Mouse (Mus musculus): ENCODE measurements around the gene Igf2. TPM values are rescaled to one million over a fixed set of nuclear protein-coding genes. Genes with fewer than 3 reads are reported as not detected.

Gene Igf2
- 131 and 135 TPM in 2 replicates for polyA plus RNA-seq (2015; fragmentation: Nextera tagmentation; extraction: Ambion mirVana)

GRCm38 (mm10) chr7:142666659-142667058 is at the start of gene Igf2:
Gene Igf2 (minus strand): TSS chr7:142666816.
- peaks cover 42% of the 10 kb centered on the region for H3K27me3 ChIP-seq (replicated peaks; ENCODE audit: insufficient read depth, low read length)
- no peak within 1 kb of the TSS for H3K4me3 ChIP-seq (ENCODE audit: low read depth, low read length)
- no peaks in the 10 kb centered on the region for H3K36me3 ChIP-seq (ENCODE audit: insufficient read depth, low read length)
- WGBS, result 58% methylated on average over 2 of the region's 2 CpGs
- ATAC-seq, result peak; percentile 58
- no peaks in the 10 kb centered on the region for H3K9me3 ChIP-seq (ENCODE audit: low read length)
- peak; percentile 36 for DNase-seq (ENCODE audit: low spot score)
- H3K9ac ChIP-seq (replicated peaks; ENCODE audit: low read depth), result no peak within 1 kb of the TSS
- no peaks in the 10 kb centered on the region for H3K4me1 ChIP-seq (ENCODE audit: insufficient read depth, low read depth, low read length)
- TF ChIP-seq CTCF (IDR thresholded peaks at IDR 0.05), result no peak
- no peak for TF ChIP-seq EP300 (IDR thresholded peaks at IDR 0.05)
- H3K27ac ChIP-seq (ENCODE audit: low read length), result no peak within 1 kb of the TSS
- no peak within 1 kb of the TSS for H3K4me2 ChIP-seq (replicated peaks; ENCODE audit: low read depth, low read length)

DNA sequence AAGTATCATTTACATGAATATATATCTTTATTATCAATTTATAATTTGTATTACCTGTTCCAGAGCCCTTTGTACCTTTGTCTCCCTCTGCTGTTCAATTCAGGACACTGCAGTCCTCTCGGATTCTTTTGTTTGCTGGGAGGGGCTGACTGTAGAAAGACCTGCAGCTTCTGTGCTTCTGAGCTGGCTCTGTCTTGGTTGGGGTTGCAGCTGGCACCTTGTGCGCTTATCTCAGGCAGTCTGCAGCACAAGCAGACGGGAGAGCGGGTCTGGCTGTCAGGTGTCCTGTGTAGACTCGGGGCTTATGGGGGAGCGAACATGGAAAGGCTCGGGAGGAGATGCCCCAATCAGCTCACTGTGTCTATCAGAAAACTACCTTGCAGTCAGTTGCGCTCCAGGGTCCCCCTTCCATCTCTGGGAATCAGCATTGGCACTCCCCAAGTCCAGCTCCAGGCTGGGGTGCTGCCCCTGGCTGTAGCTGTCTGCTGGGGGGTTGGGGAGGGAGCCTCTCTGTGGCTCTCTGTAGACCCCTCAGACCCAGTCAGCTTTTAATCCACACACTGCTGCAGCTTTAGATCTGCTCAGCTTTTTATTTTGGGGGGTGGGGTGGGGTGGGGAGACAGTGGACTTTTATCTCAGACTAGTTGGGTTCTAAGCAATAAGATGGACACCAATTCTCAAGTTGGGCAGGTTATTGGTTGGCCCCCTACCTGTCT is 48.3 kb upstream of the Igf2 start:
- no peak overlapping the region for H3K4me3 ChIP-seq (ENCODE audit: low read depth, low read length)
- no peaks in the 10 kb centered on the region for H3K9me3 ChIP-seq (ENCODE audit: low read length)
- peak; percentile 44 for DNase-seq (ENCODE audit: low spot score)
- H3K4me2 ChIP-seq (replicated peaks; ENCODE audit: low read depth, low read length), result no peak overlapping the region
- no peak overlapping the region for H3K9ac ChIP-seq (replicated peaks; ENCODE audit: low read depth)
- 11% methylated on average over 8 of the region's 8 CpGs for WGBS
- H3K36me3 ChIP-seq (ENCODE audit: insufficient read depth, low read length), result no peaks in the 10 kb centered on the region
- no peak for ATAC-seq
- H3K27me3 ChIP-seq (replicated peaks; ENCODE audit: insufficient read depth, low read length), result no peaks in the 10 kb centered on the region
- no peak overlapping the region for H3K27ac ChIP-seq (ENCODE audit: low read length)
- no peaks in the 10 kb centered on the region for H3K4me1 ChIP-seq (ENCODE audit: insufficient read depth, low read depth, low read length)
- TF ChIP-seq EP300 (IDR thresholded peaks at IDR 0.05) (no peak), CTCF (IDR thresholded peaks at IDR 0.05) (peak; percentile 82)

GRCm38 (mm10) chr7:142706873-142707272 is 40.3 kb upstream of the Igf2 start:
- ATAC-seq, result peak; percentile 77
- DNase-seq (ENCODE audit: low spot score), result peak; percentile 58

DNA sequence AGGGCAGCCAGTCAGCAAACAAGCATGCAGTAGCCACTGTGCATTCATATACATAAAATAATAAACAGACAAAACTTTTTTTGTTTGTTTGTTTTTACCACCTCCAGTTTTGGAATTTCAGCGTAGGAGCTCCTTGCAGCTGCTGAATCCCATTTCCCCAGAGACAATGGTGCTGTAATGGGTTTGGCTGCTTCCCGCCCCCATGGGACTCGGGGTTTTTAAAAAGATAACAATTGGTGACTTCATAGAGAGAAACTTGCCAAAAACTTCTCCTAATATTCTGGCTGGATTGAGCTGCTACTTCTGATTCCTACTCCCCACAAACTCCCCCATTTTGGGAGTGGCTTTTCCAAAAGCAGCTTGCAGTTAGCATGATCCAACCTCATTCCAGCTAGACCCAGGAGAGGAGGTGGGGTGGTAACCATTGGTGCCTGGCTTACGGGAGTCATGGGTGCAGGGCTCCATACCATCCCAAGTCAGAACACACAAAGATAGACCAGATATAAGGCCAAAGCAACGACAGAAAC is 32.8 kb upstream of the Igf2 start:
- Histone ChIP-seq H3K4me1 (ENCODE audit: insufficient read depth, low read depth, low read length) (no peaks in the 10 kb centered on the region), H3K27ac (ENCODE audit: low read length) (no peak overlapping the region), H3K27me3 (replicated peaks; ENCODE audit: insufficient read depth, low read length) (no peaks in the 10 kb centered on the region), H3K36me3 (ENCODE audit: insufficient read depth, low read length) (no peaks in the 10 kb centered on the region), H3K4me2 (replicated peaks; ENCODE audit: low read depth, low read length) (no peak overlapping the region), H3K9me3 (ENCODE audit: low read length) (no peaks in the 10 kb centered on the region), H3K4me3 (ENCODE audit: low read depth, low read length) (no peak overlapping the region), H3K9ac (replicated peaks; ENCODE audit: low read depth) (no peak overlapping the region)
- no peak for TF ChIP-seq CTCF (IDR thresholded peaks at IDR 0.05)
- no peak for TF ChIP-seq EP300 (IDR thresholded peaks at IDR 0.05)
- ATAC-seq (no peak), DNase-seq (ENCODE audit: low spot score) (no peak)
- 57% methylated on average over 5 of the region's 5 CpGs for WGBS

More at GRCm38 (mm10) chr7:142706873-142707272, 40.3 kb upstream of the Igf2 start:
- H3K9ac ChIP-seq (replicated peaks; ENCODE audit: low read depth), result no peak overlapping the region
- no peak overlapping the region for H3K4me2 ChIP-seq (replicated peaks; ENCODE audit: low read depth, low read length)
- H3K27ac ChIP-seq (ENCODE audit: low read length), result no peak overlapping the region
- 48% methylated on average over 2 of the region's 2 CpGs for WGBS
- no peaks in the 10 kb centered on the region for H3K4me1 ChIP-seq (ENCODE audit: insufficient read depth, low read depth, low read length)
- H3K9me3 ChIP-seq (ENCODE audit: low read length), result no peaks in the 10 kb centered on the region
- no peak overlapping the region for H3K4me3 ChIP-seq (ENCODE audit: low read depth, low read length)
- TF ChIP-seq EP300 (IDR thresholded peaks at IDR 0.05) (peak; percentile 21; the same call in 1 of the 2 replicates), CTCF (IDR thresholded peaks at IDR 0.05) (no peak)
- H3K36me3 ChIP-seq (ENCODE audit: insufficient read depth, low read length), result no peaks in the 10 kb centered on the region
- no peaks in the 10 kb centered on the region for H3K27me3 ChIP-seq (replicated peaks; ENCODE audit: insufficient read depth, low read length)

DNA sequence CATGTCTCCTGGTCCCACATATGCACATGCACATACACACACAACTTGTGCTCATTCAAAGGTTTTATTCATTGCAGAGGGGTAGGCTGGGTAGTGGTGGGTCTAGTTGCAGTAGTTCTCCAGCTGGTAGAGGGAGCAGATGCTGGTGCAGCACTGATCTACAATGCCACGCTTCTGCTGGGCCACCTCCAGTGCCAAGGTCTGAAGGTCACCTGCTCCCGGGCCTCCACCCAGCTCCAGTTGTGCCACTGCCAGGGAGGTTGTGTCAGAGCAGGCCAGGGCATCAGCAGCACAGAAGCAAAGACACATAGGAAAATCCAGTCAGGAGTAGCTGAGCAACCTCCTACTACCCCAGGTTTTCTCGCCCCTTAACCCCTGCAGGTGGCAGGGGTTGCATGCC is 12.0 kb upstream of the Igf2 start:
- no peak overlapping the region for H3K4me3 ChIP-seq (ENCODE audit: low read depth, low read length)
- no peaks in the 10 kb centered on the region for H3K36me3 ChIP-seq (ENCODE audit: insufficient read depth, low read length)
- ATAC-seq (no peak), DNase-seq (ENCODE audit: low spot score) (no peak)
- WGBS, result 88% methylated on average over 3 of the region's 3 CpGs
- H3K9me3 ChIP-seq (ENCODE audit: low read length), result no peaks in the 10 kb centered on the region
- TF ChIP-seq EP300 (IDR thresholded peaks at IDR 0.05) (no peak), CTCF (IDR thresholded peaks at IDR 0.05) (no peak)
- H3K4me1 ChIP-seq (ENCODE audit: insufficient read depth, low read depth, low read length), result no peaks in the 10 kb centered on the region
- H3K27ac ChIP-seq (ENCODE audit: low read length), result no peak overlapping the region
- H3K27me3 ChIP-seq (replicated peaks; ENCODE audit: insufficient read depth, low read length), result no peaks in the 10 kb centered on the region
- no peak overlapping the region for H3K9ac ChIP-seq (replicated peaks; ENCODE audit: low read depth)
- H3K4me2 ChIP-seq (replicated peaks; ENCODE audit: low read depth, low read length), result no peak overlapping the region

- no peaks in the 10 kb centered on the region for H3K9me3 ChIP-seq (ENCODE audit: low read length)
- WGBS, result 5% methylated on average over 3 of the region's 3 CpGs
- no peaks in the 10 kb centered on the region for H3K4me1 ChIP-seq (ENCODE audit: insufficient read depth, low read depth, low read length)
- ATAC-seq (peak; percentile 49; the same call in 1 of the 2 replicates), DNase-seq (ENCODE audit: low spot score) (peak; percentile 85)
- H3K27ac ChIP-seq (ENCODE audit: low read length), result no peak overlapping the region
- TF ChIP-seq EP300 (IDR thresholded peaks at IDR 0.05) (no peak), CTCF (IDR thresholded peaks at IDR 0.05) (peak; percentile 77)
- H3K27me3 ChIP-seq (replicated peaks; ENCODE audit: insufficient read depth, low read length), result no peaks in the 10 kb centered on the region
- H3K36me3 ChIP-seq (ENCODE audit: insufficient read depth, low read length), result no peaks in the 10 kb centered on the region
- no peak overlapping the region for H3K4me3 ChIP-seq (ENCODE audit: low read depth, low read length)
- no peak overlapping the region for H3K4me2 ChIP-seq (replicated peaks; ENCODE audit: low read depth, low read length)
- no peak overlapping the region for H3K9ac ChIP-seq (replicated peaks; ENCODE audit: low read depth)
Observed at GRCm38 (mm10) chr7:142675644-142676043, 9.0 kb upstream of the Igf2 start.

Data from lung, postnatal 0 days (tissue).